Mouse (Mus musculus): ENCODE data around the gene Hist1h4a. TPM values are rescaled to one million over a fixed set of nuclear protein-coding genes. Genes with fewer than 3 reads are reported as not detected.

Hist1h4a gene
- total RNA-seq, 2 experiments from 2014 or later, result 42.9 to 49.4 TPM

GRCm38 (mm10) chr13:23759251-23759771 lies 1.7 kb downstream of the Hist1h4a start:
- DNase-seq (ENCODE audit: low spot score in 2 of 2), result no peak

- no peak for DNase-seq (ENCODE audit: low spot score in 2 of 2)
These were observed 3.1 kb downstream of the Hist1h4a start for GRCm38 (mm10) chr13:23757921-23758320.

GRCm38 (mm10) chr13:23757211-23757773 lies 3.7 kb downstream of the Hist1h4a start:
- no peak for DNase-seq (ENCODE audit: low spot score in 2 of 2)

- peak; percentile 84 to 95 for DNase-seq (ENCODE audit: low spot score in 2 of 2)
These were observed 4.2 kb downstream of the Hist1h4a start, which contains the start of gene Hist1h4b for GRCm38 (mm10) chr13:23756790-23757189. TSS of gene Hist1h4b (plus strand) at chr13:23757013.

- no peak for DNase-seq (ENCODE audit: low spot score in 2 of 2)
These were observed 6.0 kb downstream of the Hist1h4a start for GRCm38 (mm10) chr13:23755000-23755399.

GRCm38 (mm10) chr13:23753314-23754078 lies 7.5 kb downstream of the Hist1h4a start:
- no peak for DNase-seq (ENCODE audit: low spot score in 2 of 2)

- no peak for DNase-seq (ENCODE audit: low spot score in 2 of 2)
These were observed 8.3 kb downstream of the Hist1h4a start for GRCm38 (mm10) chr13:23752742-23753172.

- peak; percentile 83 to 97 for DNase-seq (ENCODE audit: low spot score in 2 of 2)
These were observed 8.8 kb downstream of the Hist1h4a start, which contains the start of gene Hist1h3b for GRCm38 (mm10) chr13:23752067-23752741. TSS of gene Hist1h3b (plus strand) at chr13:23752267.

- no peak for DNase-seq (ENCODE audit: low spot score in 2 of 2)
These were observed 9.5 kb downstream of the Hist1h4a start for GRCm38 (mm10) chr13:23751478-23751956.

GRCm38 (mm10) chr13:23750839-23751477 lies 10.1 kb downstream of the Hist1h4a start, which contains the start of gene Hist1h2ab:
TSS of gene Hist1h2ab (plus strand) at chr13:23751126.
- peak in 1 of 2 experiments; percentile 60 for DNase-seq (ENCODE audit: low spot score in 2 of 2)

- no peak for DNase-seq (ENCODE audit: low spot score in 2 of 2)
These were observed 11.4 kb downstream of the Hist1h4a start for GRCm38 (mm10) chr13:23749563-23750121.

- no peak for DNase-seq (ENCODE audit: low spot score in 2 of 2)
These were observed 13.1 kb downstream of the Hist1h4a start for GRCm38 (mm10) chr13:23747892-23748288.

GRCm38 (mm10) chr13:23747081-23747891 lies 13.7 kb downstream of the Hist1h4a start:
- DNase-seq (ENCODE audit: low spot score in 2 of 2), result no peak

GRCm38 (mm10) chr13:23746201-23747080 lies 14.6 kb downstream of the Hist1h4a start, which contains the start of gene Hist1h2bb:
TSS of gene Hist1h2bb (plus strand) at chr13:23746734.
- peak; percentile 73 to 91 for DNase-seq (ENCODE audit: low spot score in 2 of 2)

- DNase-seq (ENCODE audit: low spot score in 2 of 2), result peak; percentile 64 to 92
These were observed 15.5 kb downstream of the Hist1h4a start, which contains the start of gene Hist1h3c for GRCm38 (mm10) chr13:23745381-23746161. TSS of gene Hist1h3c (minus strand) at chr13:23745602.

GRCm38 (mm10) chr13:23744421-23745380 lies 16.3 kb downstream of the Hist1h4a start:
- no peak for DNase-seq (ENCODE audit: low spot score in 2 of 2)

GRCm38 (mm10) chr13:23743963-23744362 lies 17.1 kb downstream of the Hist1h4a start:
- DNase-seq (ENCODE audit: low spot score in 2 of 2), result no peak
